10 mouse cellular contexts compared by ENCODE assay signal in genomic region chr2:84019519-84020305, GRCm38 (mm10). TPM values are rescaled to one million over a fixed set of nuclear protein-coding genes. Genes with fewer than 3 reads are reported as not detected.
DNase-seq lines count a peak whose midpoint lies in the region; ATAC-seq lines count a peak whose summit lies in the region.
"Had no signal": no experiment of that assay in that cellular context is flagged by ENCODE, and none has a peak within 500 bp of the region (broad histone marks: within the 10 kb centered on the region; RNA-seq: fewer than 3 reads in every experiment).

No protein-coding gene starts in this region.

- peak; percentile 43 for DNase-seq in adrenal gland, adult 2 months
- DNase-seq in adrenal gland, postnatal 4 days (ENCODE audit: low spot score in 2 of 2), result no peak
- no peak for DNase-seq in retina, embryonic 14.5 days (ENCODE audit: low spot score)
- no peak for DNase-seq in layer of hippocampus, adult 18-20 months (ENCODE audit: low spot score in 2 of 2)
- DNase-seq in gastrocnemius, adult 18-20 months (ENCODE audit: low spot score), result no peak

- H3K4me2 ChIP-seq in liver, embryonic 12.5 days, result peak overlapping the region; percentile 7; the same call in 1 of the 2 replicates

- H3K4me3 ChIP-seq in liver, embryonic 12.5 days, result no peak overlapping the region
- H3K4me3 ChIP-seq: myocyte had no signal

- peak; percentile 79 for ATAC-seq in granulocyte monocyte progenitor cell, adult 5-6 weeks (replicated peaks; ENCODE audit: poor library complexity, severe bottlenecking)
- peak; percentile 80 for ATAC-seq in liver, embryonic 12.5 days
- ATAC-seq in neutrophil, adult 5-6 weeks (ENCODE audit: extremely low read depth, insufficient number of reproducible peaks, low FRiP score, poor library complexity, severe bottlenecking), result 0 out of 2 replicates have a peak, but pooled peaks have one; percentile 36

- H3K27me3 ChIP-seq in liver, embryonic 12.5 days (replicated peaks), result no peaks in the 10 kb centered on the region

- peak overlapping the region; percentile 53 for H3K27ac ChIP-seq in liver, embryonic 12.5 days

- H3K36me3 ChIP-seq in liver, embryonic 12.5 days, result no peaks in the 10 kb centered on the region

- peaks cover 26% of the 10 kb centered on the region for H3K4me1 ChIP-seq in liver, embryonic 12.5 days

- no peaks in the 10 kb centered on the region for H3K9me3 ChIP-seq in liver, embryonic 12.5 days (replicated peaks)

- no peak overlapping the region for H3K9ac ChIP-seq in liver, embryonic 12.5 days

- WGBS in liver, embryonic 12.5 days (ENCODE audit: insufficient replicate concordance), result 19% methylated on average over 8 of the region's 8 CpGs

RNA-seq across cellular contexts. Expression of gene Gm13691, which starts 29.4 kb away (rescaled TPM):
- total RNA-seq in adrenal gland, adult 2 months (2021), result 1 to 10 TPM; 1.1 to 1.5 TPM
- polyA plus RNA-seq in adrenal gland, adult 2 months (2012; rRNA removed), result not detected in 2 replicates
- 1 to 10 TPM; 2.5 to 2.9 TPM for total RNA-seq in adrenal gland, postnatal 4 days (2021)
- not detected in 2 replicates for total RNA-seq in granulocyte monocyte progenitor cell, adult 5-6 weeks (2014; fragmentation: Nextera tagmentation)
- 0.09 TPM in 1 of 2 replicates, not detected in the other for total RNA-seq in granulocyte monocyte progenitor cell, adult 5-6 weeks (2017)
- not detected in 2 replicates for polyA plus RNA-seq in liver, embryonic 12.5 days (2016; fragmentation: Nextera tagmentation; extraction: Ambion mirVana)
- total RNA-seq in neutrophil, adult 5-6 weeks (2017), result not detected in 2 replicates
- total RNA-seq in layer of hippocampus, adult 18-20 months (2021), result 1 to 10 TPM; 1.6 to 1.7 TPM
- under 1 TPM; 0.64 to 0.85 TPM for total RNA-seq in gastrocnemius, adult 18-20 months (2021)
- polyA plus RNA-seq: brain, embryonic 14.5 days; myocyte had no signal

RNA-seq across cellular contexts. Expression of gene Gm13697, which starts 35.2 kb away (rescaled TPM):
- total RNA-seq in adrenal gland, adult 2 months (2021), result 1 to 10 TPM; 1.1 to 1.5 TPM
- polyA plus RNA-seq in adrenal gland, adult 2 months (2012; rRNA removed), result not detected in 2 replicates
- 1 to 10 TPM; 2.5 to 2.9 TPM for total RNA-seq in adrenal gland, postnatal 4 days (2021)
- not detected in 2 replicates for total RNA-seq in granulocyte monocyte progenitor cell, adult 5-6 weeks (2014; fragmentation: Nextera tagmentation)
- 0.10 and 0.13 TPM in 2 replicates for total RNA-seq in granulocyte monocyte progenitor cell, adult 5-6 weeks (2017)
- polyA plus RNA-seq in liver, embryonic 12.5 days (2016; fragmentation: Nextera tagmentation; extraction: Ambion mirVana), result not detected in 2 replicates
- not detected in 2 replicates for total RNA-seq in neutrophil, adult 5-6 weeks (2017)
- total RNA-seq in layer of hippocampus, adult 18-20 months (2021), result 1 to 10 TPM; 1.6 to 1.7 TPM
- total RNA-seq in gastrocnemius, adult 18-20 months (2021), result under 1 TPM; 0.64 to 0.85 TPM
- polyA plus RNA-seq: brain, embryonic 14.5 days; myocyte had no signal

RNA-seq across cellular contexts. Expression of gene Gm13694, which starts 41.0 kb away (rescaled TPM):
- 1 to 10 TPM; 1.1 to 1.5 TPM for total RNA-seq in adrenal gland, adult 2 months (2021)
- polyA plus RNA-seq in adrenal gland, adult 2 months (2012; rRNA removed), result not detected in 2 replicates
- 1 to 10 TPM; 2.5 to 2.9 TPM for total RNA-seq in adrenal gland, postnatal 4 days (2021)
- total RNA-seq in granulocyte monocyte progenitor cell, adult 5-6 weeks (2014; fragmentation: Nextera tagmentation), result not detected in 2 replicates
- 0.10 and 0.13 TPM in 2 replicates for total RNA-seq in granulocyte monocyte progenitor cell, adult 5-6 weeks (2017)
- not detected in 2 replicates for polyA plus RNA-seq in liver, embryonic 12.5 days (2016; fragmentation: Nextera tagmentation; extraction: Ambion mirVana)
- not detected in 2 replicates for total RNA-seq in neutrophil, adult 5-6 weeks (2017)
- 1 to 10 TPM; 1.6 to 1.7 TPM for total RNA-seq in layer of hippocampus, adult 18-20 months (2021)
- under 1 TPM; 0.64 to 0.85 TPM for total RNA-seq in gastrocnemius, adult 18-20 months (2021)
- polyA plus RNA-seq: brain, embryonic 14.5 days; myocyte had no signal

RNA-seq across cellular contexts. Expression of gene Gm13696, which starts 46.8 kb away (rescaled TPM):
- total RNA-seq in adrenal gland, adult 2 months (2021), result 1 to 10 TPM; 1.1 to 1.5 TPM
- polyA plus RNA-seq in adrenal gland, adult 2 months (2012; rRNA removed), result not detected in 2 replicates
- 1 to 10 TPM; 2.5 to 2.9 TPM for total RNA-seq in adrenal gland, postnatal 4 days (2021)
- total RNA-seq in granulocyte monocyte progenitor cell, adult 5-6 weeks (2014; fragmentation: Nextera tagmentation), result not detected in 2 replicates
- 0.10 and 0.13 TPM in 2 replicates for total RNA-seq in granulocyte monocyte progenitor cell, adult 5-6 weeks (2017)
- polyA plus RNA-seq in liver, embryonic 12.5 days (2016; fragmentation: Nextera tagmentation; extraction: Ambion mirVana), result not detected in 2 replicates
- total RNA-seq in neutrophil, adult 5-6 weeks (2017), result not detected in 2 replicates
- total RNA-seq in layer of hippocampus, adult 18-20 months (2021), result 1 to 10 TPM; 1.6 to 1.7 TPM
- total RNA-seq in gastrocnemius, adult 18-20 months (2021), result under 1 TPM; 0.64 to 0.85 TPM
- polyA plus RNA-seq: brain, embryonic 14.5 days; myocyte had no signal

RNA-seq across cellular contexts. Expression of gene Gm13695, which starts 52.6 kb away (rescaled TPM):
- 1 to 10 TPM in 1 of 2 experiments, not detected in 1; 1.1 TPM for total RNA-seq in adrenal gland, adult 2 months (2021)
- not detected in 2 replicates for polyA plus RNA-seq in adrenal gland, adult 2 months (2012; rRNA removed)
- total RNA-seq in adrenal gland, postnatal 4 days (2021), result not detected
- not detected in 2 replicates for total RNA-seq in granulocyte monocyte progenitor cell, adult 5-6 weeks (2014; fragmentation: Nextera tagmentation)
- not detected in 2 replicates for total RNA-seq in granulocyte monocyte progenitor cell, adult 5-6 weeks (2017)
- polyA plus RNA-seq in liver, embryonic 12.5 days (2016; fragmentation: Nextera tagmentation; extraction: Ambion mirVana), result not detected in 2 replicates
- not detected in 2 replicates for total RNA-seq in neutrophil, adult 5-6 weeks (2017)
- total RNA-seq in layer of hippocampus, adult 18-20 months (2021), result 1 to 10 TPM in 1 of 2 experiments, not detected in 1; 1.6 TPM
- under 1 TPM in 1 of 2 experiments, not detected in 1; 0.64 TPM for total RNA-seq in gastrocnemius, adult 18-20 months (2021)
- polyA plus RNA-seq: brain, embryonic 14.5 days; myocyte had no signal
